Mouse (Mus musculus) midbrain, embryonic 16.5 days (tissue): ENCODE measurements around the gene Zswim1. TPM values are rescaled to one million over a fixed set of nuclear protein-coding genes. Genes with fewer than 3 reads are reported as not detected.
"Not testable (repeated sequence)": the region's sequence is repeated elsewhere in the genome, so short reads cannot be mapped to it uniquely, and the experiment has no call there.

ENCODE experiments used
- ATAC-seq: fragments of 200-750 bp; cut with Nextera tagmentation; 2 replicates; pipeline ENCODE4 v1.8.0; 2017; ENCODE audit warnings: moderate TSS enrichment
- H3K27ac ChIP-seq: fragments of 300-500 bp; sonication (generic); 2 replicates; pipeline ENCODE4 v1.5.1; 2014; ENCODE audit warnings: mild to moderate bottlenecking, low read length, mixed read lengths
- H3K27me3 ChIP-seq: fragments of 300-500 bp; sonication (generic); 2 replicates; pipeline ENCODE4 v1.6.1; 2014; ENCODE audit warnings: low read depth, low read length, mixed read lengths; ENCODE audit not compliant: control insufficient read depth, insufficient read depth
- H3K36me3 ChIP-seq: fragments of 300-500 bp; sonication (generic); 2 replicates; pipeline ENCODE4 v1.6.1; 2014; ENCODE audit warnings: mild to moderate bottlenecking, low read length, moderate library complexity, mixed read lengths; ENCODE audit not compliant: control insufficient read depth, insufficient read depth
- H3K4me1 ChIP-seq: fragments of 300-500 bp; sonication (generic); 2 replicates; pipeline ENCODE4 v1.6.1; 2014; ENCODE audit warnings: mild to moderate bottlenecking, low read length, mixed read lengths; ENCODE audit not compliant: control insufficient read depth, insufficient read depth
- H3K4me2 ChIP-seq: fragments of 300-500 bp; sonication (generic); 2 replicates; pipeline ENCODE4 v1.6.1; 2014; ENCODE audit warnings: mild to moderate bottlenecking, low read length, mixed read lengths
- H3K4me3 ChIP-seq: fragments of 300-500 bp; sonication (generic); 2 replicates; pipeline ENCODE4 v1.5.1; 2014; ENCODE audit warnings: low read depth, mild to moderate bottlenecking, low read length, moderate library complexity, mixed read lengths
- H3K9ac ChIP-seq: fragments of 300-500 bp; sonication (generic); 2 replicates; pipeline ENCODE4 v1.6.1; 2014; ENCODE audit warnings: low read depth, low read length, mixed read lengths
- H3K9me3 ChIP-seq: fragments of 300-500 bp; sonication (generic); replicated peaks from 2 replicates; pipeline ENCODE4 v1.6.1; 2014; ENCODE audit warnings: mild to moderate bottlenecking, low read length, mixed read lengths; ENCODE audit not compliant: control insufficient read depth, poor library complexity, severe bottlenecking
- WGBS: fragments of 180-500 bp; shearing (Covaris S2); extraction: QIAGEN DNeasy Blood & Tissue Kit; methylation state at CpG from one replicate; pipeline ENCODE4 v1.1.7; 2014; 5-methylcytosine and 5-hydroxymethylcytosine counted together
- polyA plus RNA-seq: library from polyadenylated mRNA; unstranded; fragments of >200 nt; fragmentation: Nextera tagmentation; extraction: Ambion mirVana; gene quantifications from 2 replicates; pipeline ENCODE4 v1.2.1, GENCODE M21; 2015

Gene Zswim1
- polyA plus RNA-seq, 1 experiment from 2014 or later, result 29.9 TPM

DNA sequence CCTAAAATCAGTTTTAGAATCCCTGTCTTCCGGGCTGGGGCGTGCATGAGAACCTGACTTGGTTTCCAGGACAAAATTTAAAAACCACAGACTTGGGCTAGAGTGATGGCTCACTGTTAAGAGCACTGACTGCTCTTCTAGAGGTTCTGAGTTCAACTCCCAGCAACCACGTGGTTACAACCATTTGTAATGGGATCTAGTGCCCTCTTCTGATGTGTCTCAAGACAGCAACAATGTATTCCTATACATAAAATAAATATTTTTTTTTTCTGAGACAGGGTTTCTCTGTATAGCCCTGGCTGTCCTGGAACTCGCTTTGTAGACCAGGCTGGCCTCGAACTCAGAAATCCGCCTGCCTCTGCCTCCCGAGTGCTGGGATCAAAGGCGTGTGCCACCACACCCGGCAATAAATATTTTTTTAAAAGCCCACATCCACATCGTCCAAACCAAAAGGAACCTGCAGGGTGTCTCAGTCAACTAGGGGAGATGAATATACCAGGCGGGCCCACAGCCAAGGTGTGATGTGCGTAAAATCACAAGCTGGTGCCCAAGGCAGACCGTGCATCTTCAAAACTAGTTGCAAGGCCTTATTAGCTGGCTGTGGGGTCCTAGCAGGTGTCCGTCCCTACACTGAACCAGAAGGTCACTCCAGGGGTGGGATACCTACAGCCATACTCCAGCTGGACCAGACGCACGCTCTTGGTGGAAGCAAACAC, 9.7 kb downstream of the Zswim1 start:
- Histone ChIP-seq H3K27me3 (no peaks in the 10 kb centered on the region), H3K36me3 (peaks cover 6% of the 10 kb centered on the region; the same call in 1 of the 2 replicates), H3K4me3 (peak overlapping the region; percentile 74), H3K9ac (peak overlapping the region; percentile 87), H3K4me1 (peaks cover 13% of the 10 kb centered on the region), H3K9me3 (no peaks in the 10 kb centered on the region), H3K4me2 (peak overlapping the region; percentile 96), H3K27ac (peak overlapping the region; percentile 77)
- no peak for ATAC-seq
- WGBS, result 64% methylated on average over 16 of the region's 16 CpGs

DNA sequence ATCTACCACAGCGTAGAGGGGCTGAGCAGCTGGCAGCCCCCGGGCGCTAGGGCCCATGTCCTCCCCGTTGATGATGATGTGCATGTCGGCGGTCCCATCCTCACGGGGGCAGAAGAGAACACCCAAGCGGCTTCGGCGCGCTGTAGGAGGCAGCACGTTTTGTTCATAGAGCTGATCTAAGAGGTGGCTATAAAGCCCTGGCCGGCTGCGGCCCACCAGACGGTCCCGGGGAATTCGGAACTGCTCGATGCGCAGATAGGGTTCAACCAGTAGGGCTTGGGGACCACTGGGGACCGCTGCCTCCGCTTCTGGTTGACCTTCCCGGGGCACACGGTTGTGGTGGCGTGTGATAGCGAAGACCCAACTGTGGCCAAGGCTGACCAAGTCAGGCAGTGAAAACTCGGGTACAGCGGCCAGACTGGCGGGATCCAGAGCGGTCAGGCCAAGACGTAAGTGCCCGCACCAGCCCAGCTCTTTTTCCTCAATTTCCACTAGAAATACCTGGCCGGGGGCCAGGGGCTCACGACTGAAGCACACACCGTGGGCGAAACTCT, 10.3 kb downstream of the Zswim1 start, which contains the start of gene Ctsa:
Gene Ctsa (plus strand): TSS at position 126 of the 554 bp plus-strand sequence.
- H3K4me1 ChIP-seq, result peaks cover 13% of the 10 kb centered on the region

DNA sequence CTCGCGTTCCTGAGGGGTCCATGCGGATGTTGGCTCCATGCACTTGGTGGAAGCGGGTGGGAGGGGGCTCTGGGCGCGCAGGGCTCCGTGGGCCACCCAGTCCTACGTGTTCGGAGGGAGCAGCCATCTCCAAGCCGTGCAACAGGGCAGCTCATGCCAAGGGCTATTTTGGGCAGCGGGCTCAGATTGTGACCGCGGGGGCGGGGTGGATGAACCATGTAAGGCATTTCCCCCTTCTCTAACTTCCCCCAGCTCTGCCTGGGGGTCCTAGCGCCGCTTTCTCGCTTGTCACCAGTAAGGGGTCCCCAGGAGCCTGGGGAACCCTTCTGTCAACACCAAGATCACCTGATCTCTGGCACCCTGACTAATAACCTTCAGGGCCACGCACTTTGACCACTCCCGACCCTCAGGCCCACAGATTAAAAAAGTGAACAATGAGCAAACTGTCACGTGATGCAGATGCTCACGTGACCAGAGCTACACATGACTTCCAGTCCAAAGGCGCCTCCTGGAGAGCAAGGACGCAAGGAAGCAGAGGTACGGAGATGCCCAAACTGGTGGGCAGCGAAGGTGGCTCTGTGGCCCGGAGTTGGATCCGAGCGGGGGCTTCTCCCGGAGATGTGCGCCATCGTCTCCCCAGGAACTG, 11.0 kb downstream of the Zswim1 start, which contains the start of gene Neurl2:
Gene Neurl2 (minus strand): TSS at position 143 of the 646 bp plus-strand sequence.
- H3K4me1 ChIP-seq, result peaks cover 13% of the 10 kb centered on the region
- H3K27ac ChIP-seq, result peak within 1 kb of the TSS; percentile 77
- H3K36me3 ChIP-seq, result peaks cover 5% of the 10 kb centered on the region
- H3K4me3 ChIP-seq, result peak within 1 kb of the TSS; percentile 74
- peak within 1 kb of the TSS; percentile 96 for H3K4me2 ChIP-seq
- H3K27me3 ChIP-seq, result no peaks in the 10 kb centered on the region
- H3K9me3 ChIP-seq, result no peaks in the 10 kb centered on the region
- under 1% methylated on average over 31 of the region's 31 CpGs for WGBS
- peak within 1 kb of the TSS; percentile 87 for H3K9ac ChIP-seq
- peak; percentile 81 for ATAC-seq

More for the DNA sequence above, 10.3 kb downstream of the Zswim1 start, which contains the start of gene Ctsa:
- Histone ChIP-seq H3K36me3 (peaks cover under 1% of the 10 kb centered on the region; the same call in 1 of the 2 replicates), H3K4me3 (peak within 1 kb of the TSS; percentile 74), H3K4me2 (peak within 1 kb of the TSS; percentile 96), H3K27ac (peak within 1 kb of the TSS; percentile 77), H3K27me3 (no peaks in the 10 kb centered on the region), H3K9ac (peak within 1 kb of the TSS; percentile 87), H3K9me3 (no peaks in the 10 kb centered on the region)
- ATAC-seq, result peak; percentile 66
- WGBS, result under 1% methylated on average over 35 of the region's 35 CpGs

DNA sequence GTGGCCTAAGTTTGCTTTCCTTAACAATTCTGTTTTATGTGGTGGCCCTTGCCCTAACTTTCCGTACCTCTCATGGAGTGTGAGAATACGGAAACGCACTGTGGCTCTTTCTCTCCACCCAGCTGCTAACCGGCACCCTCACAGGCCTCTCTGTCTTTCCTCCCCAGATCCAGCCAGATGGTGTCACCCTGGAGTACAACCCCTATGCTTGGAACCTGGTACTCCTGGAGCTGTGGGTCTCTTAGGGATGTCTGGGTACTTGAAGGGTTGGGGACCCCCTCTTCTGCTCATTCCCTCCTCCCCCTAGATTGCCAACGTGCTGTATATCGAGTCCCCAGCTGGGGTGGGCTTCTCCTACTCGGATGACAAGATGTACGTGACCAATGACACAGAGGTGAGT, 12.0 kb downstream of the Zswim1 start:
- peaks cover 13% of the 10 kb centered on the region for H3K4me1 ChIP-seq
- WGBS, result 38% methylated on average over 8 of the region's 8 CpGs
- peak overlapping the region; percentile 96 for H3K4me2 ChIP-seq
- no peak for ATAC-seq
- no peak overlapping the region for H3K27ac ChIP-seq
- peak overlapping the region; percentile 87; the same call in 1 of the 2 replicates for H3K9ac ChIP-seq
- peak overlapping the region; percentile 74 for H3K4me3 ChIP-seq
- no peaks in the 10 kb centered on the region for H3K27me3 ChIP-seq
- H3K9me3 ChIP-seq, result no peaks in the 10 kb centered on the region
- peaks cover 15% of the 10 kb centered on the region for H3K36me3 ChIP-seq

DNA sequence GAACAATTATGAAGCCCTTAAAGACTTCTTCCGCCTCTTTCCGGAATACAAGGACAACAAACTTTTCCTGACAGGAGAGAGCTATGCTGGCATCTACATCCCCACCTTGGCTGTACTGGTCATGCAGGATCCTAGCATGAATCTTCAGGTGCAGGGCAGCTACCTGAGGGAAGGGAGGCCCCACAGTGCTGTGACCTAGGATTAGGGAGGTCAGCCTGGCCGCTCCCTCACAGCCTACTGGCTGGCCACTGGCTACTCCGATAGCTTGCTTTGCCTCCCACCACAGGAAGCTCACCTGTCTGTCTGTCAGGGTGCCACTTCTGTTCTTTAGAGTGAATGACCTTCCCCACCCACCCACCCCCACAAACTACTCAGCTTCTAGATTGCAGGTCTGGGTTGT, 12.7 kb downstream of the Zswim1 start:
- 96% methylated on average over 4 of the region's 4 CpGs for WGBS
- H3K27me3 ChIP-seq, result no peaks in the 10 kb centered on the region
- no peak overlapping the region for H3K27ac ChIP-seq
- H3K4me2 ChIP-seq, result no peak overlapping the region
- peaks cover 16% of the 10 kb centered on the region for H3K36me3 ChIP-seq
- ATAC-seq, result no peak
- H3K9ac ChIP-seq, result no peak overlapping the region
- peaks cover 13% of the 10 kb centered on the region for H3K4me1 ChIP-seq
- no peak overlapping the region for H3K4me3 ChIP-seq
- no peaks in the 10 kb centered on the region for H3K9me3 ChIP-seq

DNA sequence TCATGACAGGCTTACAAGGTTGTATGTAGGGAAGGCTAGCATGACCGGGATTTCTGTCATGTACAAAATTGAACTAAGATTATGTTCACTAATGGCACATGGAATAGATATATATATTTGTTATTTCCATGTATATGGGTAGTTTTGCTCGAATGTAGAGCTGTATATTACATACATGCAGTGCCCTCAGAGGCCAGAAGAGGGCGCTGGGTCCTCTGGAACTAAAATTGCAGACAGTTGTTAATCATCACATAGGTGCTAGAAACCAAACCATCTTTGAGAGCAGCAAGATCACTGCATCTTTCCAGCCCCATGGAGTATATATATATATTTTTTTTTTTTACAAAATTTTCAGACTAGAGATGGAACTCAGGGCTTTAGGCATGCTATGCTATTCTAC, 23.3 kb downstream of the Zswim1 start:
- no peak for ATAC-seq
- Histone ChIP-seq H3K36me3 (peaks cover 3% of the 10 kb centered on the region; the same call in 1 of the 2 replicates), H3K9me3 (no peaks in the 10 kb centered on the region), H3K9ac (no peak overlapping the region), H3K4me3 (no peak overlapping the region), H3K4me2 (no peak overlapping the region), H3K4me1 (no peaks in the 10 kb centered on the region), H3K27ac (no peak overlapping the region), H3K27me3 (no peaks in the 10 kb centered on the region)
- WGBS, result 54% methylated on average over 3 of the region's 3 CpGs

DNA sequence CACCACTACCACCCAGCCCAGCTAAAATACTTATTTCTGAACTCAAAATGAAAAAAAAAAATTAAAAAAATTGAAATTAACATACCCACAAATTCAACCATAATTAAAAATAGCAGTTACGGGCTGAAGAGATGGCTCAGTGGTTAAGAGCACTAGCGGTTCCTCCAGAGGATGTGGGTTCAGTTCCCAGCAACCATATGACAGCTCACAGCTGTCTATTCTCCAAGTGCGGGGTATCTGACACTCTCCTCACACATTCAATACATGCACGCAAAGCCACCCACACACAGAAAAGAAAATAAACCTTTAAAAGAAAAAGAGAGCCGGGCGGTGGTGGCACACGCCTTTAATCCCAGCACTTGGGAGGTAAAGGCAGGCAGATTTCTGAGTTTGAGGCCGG, 27.6 kb downstream of the Zswim1 start:
- 89% methylated on average over 8 of the region's 8 CpGs for WGBS

DNA sequence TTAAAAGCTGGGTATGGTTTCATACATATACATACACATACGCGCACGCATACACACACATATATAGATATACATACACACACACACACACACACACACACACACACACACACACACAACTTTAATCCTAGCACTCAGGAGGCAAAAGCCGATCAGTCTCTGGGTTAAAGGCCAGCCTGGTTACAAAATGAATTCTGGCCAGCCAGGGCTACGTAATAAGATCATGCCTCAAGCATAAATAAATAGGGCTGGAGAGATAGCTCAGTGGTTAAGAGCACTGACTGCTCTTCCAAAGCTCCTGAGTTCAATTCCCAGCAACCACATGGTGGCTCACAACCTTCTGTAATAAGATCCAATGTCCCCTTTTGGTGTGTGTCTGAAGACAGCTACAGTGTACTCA, 33.1 kb downstream of the Zswim1 start:
- H3K27me3 ChIP-seq, H3K4me2 ChIP-seq, H3K9me3 ChIP-seq, H3K4me3 ChIP-seq, H3K36me3 ChIP-seq, ATAC-seq, H3K9ac ChIP-seq, H3K27ac ChIP-seq: not testable (repeated sequence)
- 74% methylated on average over 5 of the region's 5 CpGs for WGBS
- H3K4me1 ChIP-seq, result peaks cover 17% of the 10 kb centered on the region

More for the DNA sequence above, 27.6 kb downstream of the Zswim1 start:
- Histone ChIP-seq H3K9me3 (no peaks in the 10 kb centered on the region), H3K27ac (no peak overlapping the region), H3K36me3 (no peaks in the 10 kb centered on the region), H3K27me3 (no peaks in the 10 kb centered on the region), H3K9ac (no peak overlapping the region), H3K4me3 (no peak overlapping the region), H3K4me1 (no peaks in the 10 kb centered on the region), H3K4me2 (no peak overlapping the region)
- ATAC-seq, result no peak
